Mouse (Mus musculus): ENCODE results near the gene Dpf3. TPM values are rescaled to one million over a fixed set of nuclear protein-coding genes. Genes with fewer than 3 reads are reported as not detected.

Dpf3 gene
- 7.1 and 12.9 TPM in 2 replicates for polyA plus RNA-seq (2012)

DNA sequence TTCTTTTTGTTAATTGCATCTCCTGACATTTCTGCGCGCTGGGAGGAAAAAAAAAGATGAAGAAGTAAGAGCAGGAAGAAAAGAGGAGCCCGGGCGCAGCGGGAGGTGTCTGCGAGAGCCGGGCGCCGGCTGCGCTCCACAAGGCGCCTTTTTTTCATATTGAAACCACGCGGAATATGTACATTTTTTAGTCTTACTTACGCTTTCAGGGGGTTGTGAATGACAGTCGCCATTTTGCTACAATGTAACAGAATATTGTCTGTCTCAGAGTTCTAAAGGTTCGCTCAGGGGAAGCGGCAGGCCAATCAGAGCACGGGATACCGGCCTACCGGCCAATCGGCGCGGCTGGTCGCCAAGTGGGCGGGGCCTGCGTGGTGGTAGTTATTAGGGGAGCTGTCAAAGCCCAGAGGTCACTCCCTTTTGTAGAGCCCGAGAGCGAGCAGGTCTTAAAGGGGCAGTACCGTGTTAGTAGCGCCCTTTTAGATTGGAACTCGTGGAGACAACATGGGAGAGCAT lies at the start of gene Dpf3:
TSS of gene Dpf3 (minus strand) at position 241 of the 516 bp plus-strand sequence.

DNA sequence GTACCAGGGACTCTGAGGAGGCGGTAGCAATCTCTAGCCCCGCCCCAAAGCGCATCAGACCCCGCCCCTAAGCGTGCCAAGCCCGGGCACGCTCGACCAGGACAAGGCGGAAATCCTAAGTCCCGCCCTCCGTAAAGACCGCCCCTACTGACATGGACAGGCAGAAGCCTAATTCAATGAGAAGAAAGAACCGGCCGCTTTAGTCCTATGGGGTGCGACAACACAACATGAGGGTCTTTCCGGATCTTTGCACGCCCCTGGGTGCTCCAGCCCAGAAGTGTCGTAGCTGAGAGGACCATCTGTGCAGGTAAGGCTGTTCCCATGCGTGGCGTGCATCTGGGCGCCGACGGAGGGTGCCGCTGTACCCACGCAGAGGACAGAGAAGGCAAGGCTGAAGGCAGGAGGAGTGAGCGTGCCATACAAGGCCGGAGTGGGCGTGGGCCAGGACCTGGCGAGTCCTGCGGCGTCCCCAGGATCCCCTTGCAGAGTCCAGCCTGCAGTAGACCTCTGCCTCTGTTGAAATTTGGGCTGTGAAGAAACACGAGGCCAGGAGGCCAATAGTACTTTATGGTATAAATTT lies 32.9 kb upstream of the Dpf3 start, which contains the start of gene Dcaf4:
TSS of gene Dcaf4 (plus strand) at position 156 of the 580 bp plus-strand sequence.

Other genes starting within 250 kb of the Dpf3 start
- 15.0 and 19.9 TPM in 2 replicates for gene Dcaf4, start 32.8 kb upstream of the Dpf3 start, polyA plus RNA-seq (2012)
- 9.6 and 9.8 TPM in 2 replicates for gene Zfyve1, start 109.5 kb upstream of the Dpf3 start, polyA plus RNA-seq (2012)
- gene Rbm25, start 143.5 kb upstream of the Dpf3 start, polyA plus RNA-seq (2012): 45.6 and 66.7 TPM in 2 replicates
- gene Psen1, start 200.4 kb upstream of the Dpf3 start, polyA plus RNA-seq (2012): 24.8 and 26.0 TPM in 2 replicates

All from megakaryocyte-erythroid progenitor cell, adult 5 weeks (primary cell).